30 mouse cellular contexts compared by ENCODE assay signal in the genomic region with DNA sequence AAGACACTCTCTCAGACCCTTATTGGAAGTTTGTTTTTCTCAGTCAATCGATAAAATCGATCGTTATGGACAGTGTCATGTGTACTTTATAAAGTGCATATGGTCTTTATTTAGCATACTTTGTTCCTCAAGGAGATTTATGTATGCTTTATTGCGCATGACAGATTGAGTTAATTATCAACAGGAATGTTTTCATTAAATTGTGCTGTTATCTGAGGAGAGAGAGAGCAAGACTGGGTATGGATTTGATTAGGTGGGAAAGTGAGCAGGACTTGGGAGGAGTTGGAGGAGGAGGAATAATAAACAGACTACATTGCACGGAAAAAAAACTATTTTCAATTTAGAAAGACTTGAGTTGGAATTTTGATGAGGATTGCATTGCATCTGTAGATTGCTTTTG.
DNase-seq lines count a peak whose midpoint lies in the region; ATAC-seq lines count a peak whose summit lies in the region.
"Had no signal": no experiment of that assay in that cellular context is flagged by ENCODE, and none has a peak within 500 bp of the region (broad histone marks: within the 10 kb centered on the region; RNA-seq: fewer than 3 reads in every experiment).

No protein-coding gene starts in this region.

- no peaks in the 10 kb centered on the region for H3K9me3 ChIP-seq in limb, embryonic 11.5 days (ENCODE audit: control insufficient read depth, low read length)
- H3K9me3 ChIP-seq: embryonic facial prominence, embryonic 12.5 days; forebrain, embryonic 13.5 days; heart, embryonic 12.5 days; heart, embryonic 15.5 days; hindbrain, embryonic 10.5 days; hindbrain, embryonic 13.5 days had no signal

- H3K36me3 ChIP-seq in limb, embryonic 11.5 days (ENCODE audit: control insufficient read depth, insufficient read depth, low read length): no peaks in the 10 kb centered on the region
- H3K36me3 ChIP-seq: embryonic facial prominence, embryonic 12.5 days; heart, embryonic 12.5 days; heart, embryonic 15.5 days; hindbrain, embryonic 10.5 days; hindbrain, embryonic 13.5 days had no signal

- no peaks in the 10 kb centered on the region for H3K27me3 ChIP-seq in limb, embryonic 11.5 days (ENCODE audit: control insufficient read depth, insufficient read depth, low read length)
- H3K27me3 ChIP-seq: embryonic facial prominence, embryonic 12.5 days; forebrain, embryonic 13.5 days; heart, embryonic 12.5 days; heart, embryonic 15.5 days; hindbrain, embryonic 13.5 days had no signal

- peak; percentile 14 for DNase-seq in embryo, embryonic 10 days (ENCODE audit: low spot score)
- DNase-seq in embryo, embryonic 11 days: peak; percentile 34
- DNase-seq in forelimb bud, embryonic 11.5 days (ENCODE audit: low read depth, low spot score): peak; percentile 7
- no peak for DNase-seq in limb, embryonic 11.5 days (ENCODE audit: low spot score)
- DNase-seq in c-Kit-positive CD71-positive TER-119-positive erythroid progenitor cells, embryonic 14.5 days (ENCODE audit: low spot score): no peak
- DNase-seq in cerebellum, adult 18-20 months: no peak
- DNase-seq in left cerebral cortex, adult 8-10 months (ENCODE audit: low spot score in 2 of 2): no peak
- DNase-seq: adrenal gland, adult 2 months; adrenal gland, postnatal 14 days; B cell, adult 2 months; cerebellum, adult 2 months; cerebellum, adult 9-11 months; cerebellum, postnatal 25 days; gastrocnemius, adult 2 months; gastrocnemius, postnatal 14 days; heart, adult 18-20 months; heart, postnatal 10 days; heart, postnatal 36 days; kidney, adult 18-20 months had no signal

- H3K9ac ChIP-seq in limb, embryonic 11.5 days (ENCODE audit: low read length): no peak overlapping the region
- H3K9ac ChIP-seq: embryonic facial prominence, embryonic 12.5 days; forebrain, embryonic 13.5 days; heart, embryonic 12.5 days; heart, embryonic 15.5 days; hindbrain, embryonic 13.5 days had no signal

- no peak overlapping the region for H3K27ac ChIP-seq in limb, embryonic 11.5 days (replicated peaks; ENCODE audit: low read depth, low read length)
- H3K27ac ChIP-seq: embryonic facial prominence, embryonic 12.5 days; forebrain, embryonic 13.5 days; gastrocnemius, adult 2 months; heart, embryonic 15.5 days; hindbrain, embryonic 10.5 days; hindbrain, embryonic 13.5 days had no signal

- H3K4me1 ChIP-seq in limb, embryonic 11.5 days (ENCODE audit: control insufficient read depth, insufficient read depth, low read length): no peaks in the 10 kb centered on the region
- H3K4me1 ChIP-seq: embryonic facial prominence, embryonic 12.5 days; forebrain, embryonic 13.5 days; heart, embryonic 12.5 days; heart, embryonic 15.5 days; hindbrain, embryonic 10.5 days had no signal

- ATAC-seq in limb, embryonic 11.5 days (ENCODE audit: insufficient number of reproducible peaks, low FRiP score, low TSS enrichment, low read depth): peak; percentile 76; the same call in 1 of the 2 replicates
- ATAC-seq: forebrain, embryonic 13.5 days; forebrain, embryonic 16.5 days; hindbrain, embryonic 16.5 days; inflammation-experienced regulatory T-cells, adult 6 months; intestine, embryonic 16.5 days had no signal

- H3K4me3 ChIP-seq in limb, embryonic 11.5 days (ENCODE audit: low read depth, low read length): no peak overlapping the region
- H3K4me3 ChIP-seq: embryonic facial prominence, embryonic 12.5 days; erythroblast, embryonic 14.5 days; forebrain, embryonic 13.5 days; gastrocnemius, adult 2 months; heart, embryonic 12.5 days; heart, embryonic 15.5 days; hindbrain, embryonic 10.5 days; hindbrain, embryonic 13.5 days had no signal

- WGBS in limb, embryonic 11.5 days: 17% methylated on average over 5 of the region's 5 CpGs

- no peak overlapping the region for H3K4me2 ChIP-seq in limb, embryonic 11.5 days (ENCODE audit: low read depth, severe bottlenecking)
- H3K4me2 ChIP-seq: embryonic facial prominence, embryonic 12.5 days; forebrain, embryonic 13.5 days; heart, embryonic 12.5 days; heart, embryonic 15.5 days; hindbrain, embryonic 13.5 days had no signal

Comparison
In these comparisons a context has a peak if more than half of its experiments do, and no peak if none do; other contexts are left out.
1. DNase-seq: peak in embryo, embryonic 10 days (single experiment), embryo, embryonic 11 days (single experiment) and forelimb bud, embryonic 11.5 days (single experiment); none in limb, embryonic 11.5 days (single experiment), c-Kit-positive CD71-positive TER-119-positive erythroid progenitor cells, embryonic 14.5 days (single experiment), cerebellum, adult 18-20 months (0 of 2) and left cerebral cortex, adult 8-10 months (0 of 2).